Comparison of ENCODE assay signal across 24 mouse cellular contexts in the genomic region with DNA sequence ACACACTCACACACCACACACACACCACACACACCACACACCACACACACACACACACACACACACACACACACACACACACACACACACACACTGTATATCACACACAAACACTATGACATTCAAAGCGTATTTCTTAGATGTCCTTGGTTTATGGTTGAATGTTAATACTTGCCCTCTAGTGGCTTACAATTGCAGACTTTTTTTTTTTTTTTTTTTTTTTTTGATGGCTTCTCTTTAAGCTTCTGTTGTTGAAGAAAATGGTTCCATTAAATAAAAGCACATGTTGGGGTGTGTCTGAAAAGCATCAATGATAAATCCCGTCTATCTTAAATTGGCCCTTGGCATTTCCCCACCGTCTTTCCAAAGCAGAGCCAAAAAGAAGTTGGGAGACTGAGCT.
DNase-seq lines count a peak whose midpoint lies in the region; ATAC-seq and TF ChIP-seq lines count a peak whose summit lies in the region.
"Had no signal": no experiment of that assay in that cellular context is flagged by ENCODE, and none has a peak within 500 bp of the region (broad histone marks: within the 10 kb centered on the region; RNA-seq: fewer than 3 reads in every experiment).

No protein-coding gene starts in this region.

- dilution Hi-C loops in CH12.LX (cut with MboI; ENCODE audit: extremely low pct_ligation_motif_present, extremely low pct_unique_long_range_greater_than_20kb, low sequenced_read_pairs): no loop called here

- H3K79me2 ChIP-seq in CH12.LX (replicated peaks; ENCODE audit: control insufficient read depth, extremely low read depth, insufficient read depth, poor library complexity, severe bottlenecking) (no peaks in the 10 kb centered on the region), MEL (ENCODE audit: control insufficient read depth, insufficient read depth, low read length, poor library complexity) (no peaks in the 10 kb centered on the region)

- TF ChIP-seq POLR2A in CH12.LX (IDR thresholded peaks at IDR 0.05; ENCODE audit: low read depth, low read length) (no peak), MEL (IDR thresholded peaks at IDR 0.05; ENCODE audit: control insufficient read depth in 1 of 2, insufficient read depth in 1 of 2, low read depth in 1 of 2, low read length in 2 of 2, poor library complexity in 1 of 2) (no peak)

- no peaks in the 10 kb centered on the region for H3K9me3 ChIP-seq in CH12.LX (replicated peaks; ENCODE audit: low read length)
- no peaks in the 10 kb centered on the region for H3K9me3 ChIP-seq in ES-E14 (ENCODE audit: control insufficient read depth, insufficient read depth, low read depth, low read length)
- H3K9me3 ChIP-seq in MEL (replicated peaks; ENCODE audit: insufficient read depth, low read length): no peaks in the 10 kb centered on the region
- no peaks in the 10 kb centered on the region for H3K9me3 ChIP-seq in intestine, postnatal 0 days (ENCODE audit: control insufficient read depth)
- H3K9me3 ChIP-seq in stomach, postnatal 0 days (ENCODE audit: control insufficient read depth, low read length): no peaks in the 10 kb centered on the region
- H3K9me3 ChIP-seq: G1E had no signal

- H3K27ac ChIP-seq in layer of hippocampus, adult 2 months: no peak overlapping the region
- H3K27ac ChIP-seq in CH12.LX (ENCODE audit: insufficient read depth, low read depth) (no peak overlapping the region), ES-E14 (ENCODE audit: insufficient read depth, low read depth, low read length, poor library complexity, severe bottlenecking) (no peak overlapping the region), MEL (ENCODE audit: control insufficient read depth, low read depth, low read length) (no peak overlapping the region)
- H3K27ac ChIP-seq in intestine, postnatal 0 days (ENCODE audit: low read depth, low read length): no peak overlapping the region
- no peak overlapping the region for H3K27ac ChIP-seq in stomach, postnatal 0 days (replicated peaks)

- H3K9ac ChIP-seq in CH12.LX (ENCODE audit: insufficient read depth, low read depth): no peak overlapping the region
- H3K9ac ChIP-seq in ES-E14 (ENCODE audit: insufficient read depth, low read depth, low read length, poor library complexity, severe bottlenecking): no peak overlapping the region
- no peak overlapping the region for H3K9ac ChIP-seq in MEL (ENCODE audit: control insufficient read depth, low read depth, low read length, poor library complexity, severe bottlenecking)
- H3K9ac ChIP-seq in intestine, postnatal 0 days (ENCODE audit: low read depth, low read length): no peak overlapping the region
- H3K9ac ChIP-seq in stomach, postnatal 0 days (ENCODE audit: low read length): no peak overlapping the region

- H3K4me3 ChIP-seq in layer of hippocampus, adult 2 months: no peak overlapping the region
- H3K4me3 ChIP-seq in CH12.LX (replicated peaks in 1 of 3; ENCODE audit: low read depth in 2 of 3, low read length in 2 of 3, poor library complexity in 1 of 3) (no peak overlapping the region), ES-E14 (ENCODE audit: insufficient read depth in 1 of 2, low read depth in 1 of 2, low read length in 2 of 2, poor library complexity in 1 of 2, severe bottlenecking in 1 of 2) (no peak overlapping the region), MEL (ENCODE audit: control insufficient read depth in 1 of 2, insufficient read depth in 1 of 2, low read depth in 2 of 2, low read length in 2 of 2) (no peak overlapping the region)
- H3K4me3 ChIP-seq in intestine, postnatal 0 days (ENCODE audit: low read depth, low read length): no peak overlapping the region
- no peak overlapping the region for H3K4me3 ChIP-seq in stomach, postnatal 0 days (ENCODE audit: low read depth, low read length)

- in situ Hi-C loops in CH12.LX (cut with MboI; ENCODE audit: low pct_ligation_motif_present, low pct_unique_long_range_greater_than_20kb, low sequenced_read_pairs): no loop called here
- in situ Hi-C loops in ES-E14 (cut with MboI; ENCODE audit: low sequenced_read_pairs in 2 of 2, unreplicated experiment in 2 of 2): no loop called here

- peak; percentile 33 for TF ChIP-seq CTCF in layer of hippocampus, adult 2 months (conservative IDR thresholded peaks at IDR 0.05)
- TF ChIP-seq CTCF in CH12.LX (conservative IDR thresholded peaks at IDR 0.05 in 1 of 2, IDR thresholded peaks at IDR 0.05 in 1 of 2; ENCODE audit: low read depth in 2 of 2, low read length in 2 of 2) (peak in 1 of 2 experiments; percentile 18; a peak in 1 of 4 replicates), MEL (IDR thresholded peaks at IDR 0.05 in 2 of 3, conservative IDR thresholded peaks at IDR 0.05 in 1 of 3; ENCODE audit: control insufficient read depth in 1 of 3, insufficient read depth in 1 of 3, low read depth in 2 of 3, low read length in 3 of 3, poor library complexity in 1 of 3, severe bottlenecking in 1 of 3) (no peak)
- TF ChIP-seq CTCF in intestine, postnatal 0 days (IDR thresholded peaks at IDR 0.05; ENCODE audit: low read depth): no peak
- TF ChIP-seq CTCF in stomach, postnatal 0 days (IDR thresholded peaks at IDR 0.05; ENCODE audit: low read depth): no peak

- H3K4me1 ChIP-seq in CH12.LX (ENCODE audit: control insufficient read depth in 1 of 2, insufficient read depth in 2 of 2): no peaks in the 10 kb centered on the region
- no peaks in the 10 kb centered on the region for H3K4me1 ChIP-seq in ES-E14 (ENCODE audit: control insufficient read depth in 2 of 2, insufficient read depth in 2 of 2, low read length in 2 of 2, poor library complexity in 1 of 2)
- H3K4me1 ChIP-seq in MEL (ENCODE audit: control insufficient read depth in 1 of 2, insufficient read depth in 2 of 2, low read length in 2 of 2): no peaks in the 10 kb centered on the region
- H3K4me1 ChIP-seq in intestine, postnatal 0 days (replicated peaks; ENCODE audit: control insufficient read depth, insufficient read depth, low read length): no peaks in the 10 kb centered on the region
- H3K4me1 ChIP-seq in stomach, postnatal 0 days (replicated peaks; ENCODE audit: control insufficient read depth, insufficient read depth): no peaks in the 10 kb centered on the region

- DNase-seq in layer of hippocampus, adult 2 months (ENCODE audit: low spot score in 2 of 2): no peak
- DNase-seq in layer of hippocampus, adult 18-20 months (ENCODE audit: low spot score in 2 of 2): no peak
- DNase-seq in CH12.LX (ENCODE audit: extremely low read depth) (no peak), ES-E14 (ENCODE audit: low read depth, low spot score) (no peak), MEL (ENCODE audit: low read depth, low spot score) (no peak)
- DNase-seq in thymus, postnatal 10 days (ENCODE audit: low spot score in 2 of 2): no peak
- no peak for DNase-seq in stomach, postnatal 0 days (ENCODE audit: low spot score)
- DNase-seq: adrenal gland, adult 2 months; adrenal gland, adult 8-10 months; adrenal gland, postnatal 10 days; adrenal gland, postnatal 14 days; adrenal gland, postnatal 25 days; adrenal gland, postnatal 36 days; B cell, adult 2 months; cerebellum, adult 11 months; cerebellum, adult 11-12 months; cerebellum, adult 18-20 months; cerebellum, adult 2 months; cerebellum, adult 8-10 months had no signal

- H3K27me3 ChIP-seq in CH12.LX (replicated peaks) (no peaks in the 10 kb centered on the region), MEL (ENCODE audit: control insufficient read depth in 1 of 2, insufficient read depth in 2 of 2, low read length in 2 of 2) (no peaks in the 10 kb centered on the region)
- H3K27me3 ChIP-seq in intestine, postnatal 0 days (replicated peaks; ENCODE audit: control insufficient read depth, insufficient read depth, low read length): no peaks in the 10 kb centered on the region
- no peaks in the 10 kb centered on the region for H3K27me3 ChIP-seq in stomach, postnatal 0 days (ENCODE audit: control insufficient read depth, insufficient read depth, low read length)
- H3K27me3 ChIP-seq: Patski had no signal

- no peak for TF ChIP-seq EP300 in CH12.LX (IDR thresholded peaks at IDR 0.05; ENCODE audit: low read length)
- no peak for TF ChIP-seq EP300 in MEL (IDR thresholded peaks at IDR 0.05; ENCODE audit: low read depth in 1 of 2, low read length in 2 of 2)
- no peak for TF ChIP-seq EP300 in stomach, postnatal 0 days (optimal IDR thresholded peaks at IDR 0.05)

- no peak for TF ChIP-seq RAD21 in CH12.LX (IDR thresholded peaks at IDR 0.05; ENCODE audit: low read depth, low read length)
- peak; percentile 3 for TF ChIP-seq RAD21 in MEL (IDR thresholded peaks at IDR 0.05; ENCODE audit: low read depth, low read length)

- WGBS in intestine, postnatal 0 days: 88% methylated on average over 3 of the region's 3 CpGs
- WGBS in stomach, postnatal 0 days: 88% methylated on average over 3 of the region's 3 CpGs

- H3K36me3 ChIP-seq in CH12.LX (replicated peaks in 1 of 2; ENCODE audit: control insufficient read depth in 1 of 2, insufficient read depth in 1 of 2, low read length in 1 of 2): peaks cover 0 to 3% of the 10 kb centered on the region in 2 experiments
- no peaks in the 10 kb centered on the region for H3K36me3 ChIP-seq in ES-E14 (ENCODE audit: control insufficient read depth, insufficient read depth, low read length, poor library complexity, severe bottlenecking)
- H3K36me3 ChIP-seq in MEL (ENCODE audit: control insufficient read depth in 1 of 2, insufficient read depth in 2 of 2, low read length in 2 of 2): peaks cover 0 to 8% of the 10 kb centered on the region in 2 experiments; a peak in 2 of 4 replicates
- no peaks in the 10 kb centered on the region for H3K36me3 ChIP-seq in intestine, postnatal 0 days (ENCODE audit: control insufficient read depth, insufficient read depth)
- H3K36me3 ChIP-seq in stomach, postnatal 0 days (ENCODE audit: control insufficient read depth, insufficient read depth, low read length): no peaks in the 10 kb centered on the region

- ATAC-seq in intestine, postnatal 0 days: no peak
- no peak for ATAC-seq in stomach, postnatal 0 days (ENCODE audit: low FRiP score, low TSS enrichment)
- ATAC-seq: activated CD4-positive, CD25-positive, alpha-beta regulatory T cell, adult 4 months; CD4-positive, CD25-positive, alpha-beta regulatory T cell, adult 4 months; Patski had no signal

- H3K4me2 ChIP-seq in CH12.LX (ENCODE audit: insufficient read depth, low read depth, poor library complexity, severe bottlenecking): no peak overlapping the region
- no peak overlapping the region for H3K4me2 ChIP-seq in intestine, postnatal 0 days (replicated peaks; ENCODE audit: low read depth)
- H3K4me2 ChIP-seq in stomach, postnatal 0 days (replicated peaks; ENCODE audit: low read depth): no peak overlapping the region

TF ChIP-seq in CH12.LX, 34 proteins besides CTCF, POLR2A, EP300 and RAD21 (continues in another document):
- TF ChIP-seq ZNF384 (IDR thresholded peaks at IDR 0.05; ENCODE audit: low read depth, low read length) (peak; percentile 93), MXI1 (IDR thresholded peaks at IDR 0.05; ENCODE audit: low read depth, low read length) (no peak)

TF ChIP-seq in ES-E14, 5 proteins besides CTCF, POLR2A, EP300 and RAD21 (continues in another document):
- no peak for TF ChIP-seq CHD2 (IDR thresholded peaks at IDR 0.05; ENCODE audit: low read depth, low read length)
- TF ChIP-seq ZC3H11A (IDR thresholded peaks at IDR 0.05; ENCODE audit: borderline replicate concordance, low read depth, low read length): no peak

TF ChIP-seq in MEL, 35 proteins besides CTCF, POLR2A, EP300 and RAD21:
- TF ChIP-seq MAX (IDR thresholded peaks at IDR 0.05; ENCODE audit: low read length): no peak
- peak; percentile 89 for TF ChIP-seq ZNF384 (IDR thresholded peaks at IDR 0.05; ENCODE audit: low read depth, low read length)
